In the genomic region with DNA sequence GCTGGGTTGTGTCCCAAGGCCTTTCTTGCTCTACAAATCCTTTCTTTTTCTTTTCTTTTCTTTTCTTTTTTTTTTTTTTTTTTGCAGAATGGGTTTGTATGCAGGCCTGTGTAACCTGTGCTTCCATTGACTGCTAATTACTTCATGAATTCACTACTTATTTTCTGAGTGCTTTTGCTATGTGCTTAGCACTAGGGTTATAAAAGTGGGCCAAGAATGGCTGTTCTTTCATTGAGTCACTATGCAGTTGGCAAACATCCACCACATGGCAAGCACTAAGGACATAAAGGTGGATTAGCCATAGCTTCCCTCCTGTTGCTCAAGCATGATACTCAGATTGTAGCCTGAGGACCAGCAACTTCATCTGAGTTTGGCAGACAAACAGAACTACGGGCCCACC, we compare ENCODE assay signal across 33 mouse cellular contexts.
A peak's percentile ranks its signal among the peaks of the same experiment; 100 is the strongest.
DNase-seq lines count a peak whose midpoint lies in the region; ATAC-seq and TF ChIP-seq lines count a peak whose summit lies in the region.
"Had no signal": no experiment of that assay in that cellular context is flagged by ENCODE, and none has a peak within 500 bp of the region (broad histone marks: within the 10 kb centered on the region; RNA-seq: fewer than 3 reads in every experiment).

No protein-coding gene starts in this region.

- no peaks in the 10 kb centered on the region for H3K36me3 ChIP-seq in hindbrain, embryonic 16.5 days (ENCODE audit: control insufficient read depth, insufficient read depth, low read length)
- H3K36me3 ChIP-seq in hindbrain, postnatal 0 days (ENCODE audit: insufficient read depth, low read length), result no peaks in the 10 kb centered on the region
- H3K36me3 ChIP-seq: G1E; heart, embryonic 10.5 days; heart, embryonic 15.5 days; hindbrain, embryonic 12.5 days; limb, embryonic 10.5 days; limb, embryonic 15.5 days; liver, embryonic 13.5 days; midbrain, embryonic 10.5 days had no signal

- intact Hi-C loops in heart, postnatal 25 days (cut with DNase I), result no loop called here

- H3K27me3 ChIP-seq in hindbrain, embryonic 16.5 days (replicated peaks; ENCODE audit: control insufficient read depth, insufficient read depth, low read length), result no peaks in the 10 kb centered on the region
- H3K27me3 ChIP-seq in hindbrain, postnatal 0 days (ENCODE audit: insufficient read depth, low read length), result no peaks in the 10 kb centered on the region
- H3K27me3 ChIP-seq: heart, embryonic 15.5 days; hindbrain, embryonic 12.5 days; limb, embryonic 15.5 days; liver, embryonic 13.5 days had no signal

- no peak overlapping the region for H3K4me2 ChIP-seq in hindbrain, embryonic 16.5 days (ENCODE audit: low read length)
- no peak overlapping the region for H3K4me2 ChIP-seq in hindbrain, postnatal 0 days (ENCODE audit: low read depth, low read length)
- H3K4me2 ChIP-seq: heart, embryonic 15.5 days; hindbrain, embryonic 12.5 days; limb, embryonic 15.5 days; liver, embryonic 13.5 days had no signal

- TF ChIP-seq CTCF in hindbrain, postnatal 0 days (IDR thresholded peaks at IDR 0.05; ENCODE audit: low read depth), result no peak
- TF ChIP-seq CTCF in brain, embryonic 14.5 days (IDR thresholded peaks at IDR 0.05; ENCODE audit: borderline replicate concordance, extremely low read depth, insufficient read depth, insufficient read length), result no peak

- H3K9ac ChIP-seq in hindbrain, embryonic 16.5 days (ENCODE audit: low read depth, low read length), result no peak overlapping the region
- no peak overlapping the region for H3K9ac ChIP-seq in hindbrain, postnatal 0 days (replicated peaks; ENCODE audit: low read length)
- H3K9ac ChIP-seq: heart, embryonic 15.5 days; hindbrain, embryonic 12.5 days; limb, embryonic 15.5 days; liver, embryonic 13.5 days had no signal

- H3K27ac ChIP-seq in hindbrain, embryonic 16.5 days (ENCODE audit: low read depth, low read length), result no peak overlapping the region
- no peak overlapping the region for H3K27ac ChIP-seq in hindbrain, postnatal 0 days
- H3K27ac ChIP-seq: heart, embryonic 10.5 days; heart, embryonic 15.5 days; hindbrain, embryonic 12.5 days; limb, embryonic 10.5 days; limb, embryonic 15.5 days; liver, embryonic 13.5 days; midbrain, embryonic 10.5 days; stomach, postnatal 0 days had no signal

- TF ChIP-seq POLR2A in brain, embryonic 14.5 days (IDR thresholded peaks at IDR 0.05; ENCODE audit: borderline replicate concordance, extremely low read depth, insufficient read depth, insufficient read length, poor library complexity, severe bottlenecking), result no peak

- peak; percentile 60 for ATAC-seq in hindbrain, embryonic 16.5 days
- ATAC-seq in hindbrain, postnatal 0 days, result no peak
- ATAC-seq: forebrain, embryonic 16.5 days; intestine, postnatal 0 days had no signal

- 88% methylated on average over 1 of the region's 1 CpGs for WGBS in hindbrain, embryonic 16.5 days
- 88% methylated on average over 1 of the region's 1 CpGs for WGBS in hindbrain, postnatal 0 days

- H3K4me3 ChIP-seq in hindbrain, embryonic 16.5 days (ENCODE audit: low read length), result no peak overlapping the region
- no peak overlapping the region for H3K4me3 ChIP-seq in hindbrain, postnatal 0 days (ENCODE audit: low read length)
- H3K4me3 ChIP-seq: erythroblast, embryonic 14.5 days; heart, embryonic 10.5 days; heart, embryonic 15.5 days; hindbrain, embryonic 12.5 days; limb, embryonic 10.5 days; limb, embryonic 15.5 days; liver, embryonic 13.5 days; midbrain, embryonic 10.5 days had no signal

- no peaks in the 10 kb centered on the region for H3K4me1 ChIP-seq in hindbrain, embryonic 16.5 days (ENCODE audit: control insufficient read depth, insufficient read depth, low read depth, low read length)
- H3K4me1 ChIP-seq in hindbrain, postnatal 0 days (ENCODE audit: insufficient read depth, low read length), result peaks cover 3% of the 10 kb centered on the region; the same call in 1 of the 2 replicates
- H3K4me1 ChIP-seq: heart, embryonic 10.5 days; heart, embryonic 15.5 days; hindbrain, embryonic 12.5 days; limb, embryonic 10.5 days; limb, embryonic 15.5 days; liver, embryonic 13.5 days; midbrain, embryonic 10.5 days had no signal

- H3K9me3 ChIP-seq in hindbrain, embryonic 16.5 days (ENCODE audit: control insufficient read depth, low read length), result no peaks in the 10 kb centered on the region
- no peaks in the 10 kb centered on the region for H3K9me3 ChIP-seq in hindbrain, postnatal 0 days (ENCODE audit: low read length)
- H3K9me3 ChIP-seq: G1E; heart, embryonic 10.5 days; heart, embryonic 15.5 days; hindbrain, embryonic 12.5 days; limb, embryonic 10.5 days; limb, embryonic 15.5 days; liver, embryonic 13.5 days; midbrain, embryonic 10.5 days had no signal

- DNase-seq in hindbrain, postnatal 0 days (ENCODE audit: low spot score), result no peak
- peak; percentile 4 for DNase-seq in 3134 (ENCODE audit: extremely low read depth, insufficient read length, low spot score)
- peak; percentile 13 for DNase-seq in 3T3-L1 (ENCODE audit: low read depth, low spot score)
- DNase-seq in brain, embryonic 14.5 days (ENCODE audit: low read depth), result peak; percentile 70
- DNase-seq in cerebellum, adult 8-10 months, result no peak
- no peak for DNase-seq in heart, postnatal 25 days (ENCODE audit: low spot score)
- DNase-seq: adrenal gland, postnatal 14 days; cerebellum, adult 18-20 months; cerebellum, postnatal 14 days; gastrocnemius, postnatal 10 days; heart, adult 11 months; heart, postnatal 36 days; kidney, adult 9 months; kidney, postnatal 10 days; layer of hippocampus, postnatal 36 days; liver, embryonic 13.5 days; lung, adult 2 months; right cerebral cortex, adult 18-20 months; right cerebral cortex, postnatal 4 days; thymus, adult 18-20 months; thymus, postnatal 25 days had no signal

Comparison
In these comparisons a context has a peak if more than half of its experiments do, and no peak if none do; other contexts are left out.
1. DNase-seq: peak in 3134 (single experiment), 3T3-L1 (single experiment) and brain, embryonic 14.5 days (single experiment); none in hindbrain, postnatal 0 days (single experiment), cerebellum, adult 8-10 months (single experiment) and heart, postnatal 25 days (single experiment).